Mouse (Mus musculus): Measurements from ENCODE around the gene Vmn1r39. TPM values are rescaled to one million over a fixed set of nuclear protein-coding genes. Genes with fewer than 3 reads are reported as not detected.
"Not testable (repeated sequence)": the region's sequence is repeated elsewhere in the genome, so short reads cannot be mapped to it uniquely, and the experiment has no call there.

Gene Vmn1r39
- total RNA-seq (2021), result not detected
- long read RNA-seq, experiment 1, result 0 reads
- long read RNA-seq, experiment 2, result 0 reads

- DNase-seq, result no peak
These were observed at the start of gene Vmn1r39 for GRCm38 (mm10) chr6:66810509-66810908. Gene Vmn1r39 (minus strand): TSS chr6:66810609.

GRCm38 (mm10) chr6:66859391-66859790, 49.0 kb upstream of the Vmn1r39 start:
- DNase-seq, result no peak

- DNase-seq, result no peak
These were observed 47.9 kb upstream of the Vmn1r39 start for GRCm38 (mm10) chr6:66858356-66858755.

- no peak for DNase-seq
These were observed 45.8 kb upstream of the Vmn1r39 start for GRCm38 (mm10) chr6:66856236-66856635.

- no peak for DNase-seq
These were observed 38.5 kb upstream of the Vmn1r39 start for GRCm38 (mm10) chr6:66848936-66849335.

- peak; percentile 18 for DNase-seq
These were observed 30.2 kb upstream of the Vmn1r39 start for GRCm38 (mm10) chr6:66840631-66841030.

- no peak for DNase-seq
These were observed 26.5 kb upstream of the Vmn1r39 start for GRCm38 (mm10) chr6:66836932-66837331.

- no peak for DNase-seq
These were observed 4.1 kb downstream of the Vmn1r39 start for GRCm38 (mm10) chr6:66806311-66806710.

GRCm38 (mm10) chr6:66805713-66806112, 4.7 kb downstream of the Vmn1r39 start:
- DNase-seq, result no peak

- not testable (repeated sequence) for DNase-seq
These were observed 27.9 kb downstream of the Vmn1r39 start, which contains the start of gene Vmn1r38 for GRCm38 (mm10) chr6:66782527-66782926. Gene Vmn1r38 (minus strand): TSS chr6:66782627.

Other genes with a start within 250 kb of the Vmn1r39 start
- gene Vmn1r33, start 192.3 kb downstream of the Vmn1r39 start, total RNA-seq (2021), result not detected
- gene Vmn1r34, start 166.7 kb downstream of the Vmn1r39 start, total RNA-seq (2021), result not detected
- gene Vmn1r35, start 124.7 kb downstream of the Vmn1r39 start, total RNA-seq (2021), result not detected
- gene Vmn1r36, start 91.4 kb downstream of the Vmn1r39 start, total RNA-seq (2021), result not detected
- gene Vmn1r37, start 81.2 kb downstream of the Vmn1r39 start, total RNA-seq (2021), result not detected
- gene Vmn1r38, start 28.0 kb downstream of the Vmn1r39 start, total RNA-seq (2021), result not detected
- 10 to 100 TPM; 40.6 to 42.9 TPM for gene Gng12, start 85.8 kb upstream of the Vmn1r39 start, total RNA-seq (2021)
- 10 to 100 TPM; 43.1 to 82.0 TPM for gene Gadd45a, start 226.8 kb upstream of the Vmn1r39 start, total RNA-seq (2021)